Mouse (Mus musculus) kidney, postnatal 10 days (tissue): ENCODE measurements around the gene Cav2.

Experiments used
- DNase-seq: peaks from one replicate; pipeline ENCODE4 v3.0.0; 2021; ENCODE audit warnings: mixed read lengths

The Cav2 gene

GRCm38 (mm10) chr6:17314659-17315616, 34.0 kb downstream of the Cav2 start:
- DNase-seq, result no peak

GRCm38 (mm10) chr6:17316294-17317166, 35.5 kb downstream of the Cav2 start:
- DNase-seq, result no peak

GRCm38 (mm10) chr6:17317167-17317524, 36.2 kb downstream of the Cav2 start:
- DNase-seq, result no peak

- no peak for DNase-seq
These were observed 37.0 kb downstream of the Cav2 start for GRCm38 (mm10) chr6:17317944-17318343.

- no peak for DNase-seq
These were observed 41.0 kb downstream of the Cav2 start for GRCm38 (mm10) chr6:17321976-17322375.

GRCm38 (mm10) chr6:17327216-17327615, 46.2 kb downstream of the Cav2 start:
- no peak for DNase-seq

- no peak for DNase-seq
These were observed 48.8 kb downstream of the Cav2 start for GRCm38 (mm10) chr6:17329801-17330200.

GRCm38 (mm10) chr6:17337724-17338123, 56.7 kb downstream of the Cav2 start:
- no peak for DNase-seq
